Mouse (Mus musculus): ENCODE results near the gene Gpr4. TPM values are rescaled to one million over a fixed set of nuclear protein-coding genes. Genes with fewer than 3 reads are reported as not detected.

Gene Gpr4
- total RNA-seq, 2 experiments from 2014 or later: 4.5 to 4.8 TPM

DNA sequence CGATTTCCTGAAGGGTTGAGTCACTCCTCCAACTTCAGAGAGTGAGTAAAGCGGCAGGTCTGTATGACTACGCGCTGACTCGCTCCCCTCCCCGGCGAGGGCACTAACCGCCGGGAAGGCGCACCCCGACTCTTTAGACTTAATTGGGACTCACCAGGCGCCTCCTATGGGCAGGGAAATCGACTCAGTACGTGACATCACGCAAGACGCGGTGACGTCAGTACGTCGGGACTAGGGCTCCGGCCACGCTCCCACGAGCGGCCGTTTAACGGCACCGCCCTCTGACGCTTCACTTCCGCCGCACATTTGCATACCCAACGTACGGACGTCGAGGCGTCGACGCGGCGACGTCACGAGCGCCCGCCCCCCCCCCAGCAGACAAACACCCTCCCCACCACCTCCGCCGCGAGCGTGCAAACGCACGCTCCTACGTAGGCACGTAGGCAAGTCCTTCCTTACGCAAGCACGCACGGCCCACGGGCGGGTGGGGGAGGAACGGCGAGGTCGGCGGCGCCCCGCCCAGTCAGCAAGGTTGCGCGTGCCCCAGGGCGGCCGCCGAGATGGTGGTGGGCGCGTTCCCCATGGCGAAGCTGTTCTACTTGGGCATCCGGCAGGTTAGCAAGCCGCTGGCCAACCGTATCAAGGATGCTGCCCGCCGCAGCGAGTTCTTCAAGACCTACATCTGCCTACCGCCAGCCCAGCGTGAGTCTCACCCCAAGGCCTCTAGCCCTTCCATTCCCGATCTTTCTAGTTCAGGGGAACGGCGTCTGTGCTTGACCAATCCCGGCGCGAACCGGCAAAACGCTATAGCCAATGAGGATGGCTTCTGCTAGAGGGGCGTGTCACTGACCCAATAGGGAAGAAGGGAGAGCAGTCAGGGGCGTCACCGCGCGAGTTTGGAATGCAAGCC, 15.8 kb downstream of the Gpr4 start, which contains the start of gene Opa3:
Gene Opa3 (plus strand): TSS at position 452 of the 910 bp plus-strand sequence.
- peak; percentile 85 to 96 for DNase-seq (ENCODE audit: low spot score in 2 of 2)

DNA sequence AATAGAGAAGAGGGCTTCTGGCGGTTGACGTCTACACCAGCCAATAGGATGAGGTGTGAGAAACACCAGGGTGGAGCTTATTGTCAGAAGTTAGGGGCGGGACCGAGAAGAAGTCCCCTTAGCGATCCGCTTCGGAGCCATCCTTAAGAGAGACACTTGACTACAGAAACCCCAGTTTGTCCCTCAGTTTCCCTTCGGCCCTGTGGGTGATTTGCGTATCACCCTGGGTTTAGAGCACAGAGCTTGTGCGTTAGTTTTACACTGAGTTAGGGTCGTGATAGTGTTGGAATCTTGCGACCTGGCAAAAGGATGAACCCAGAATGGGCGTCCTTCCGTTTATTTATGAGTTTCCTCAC, 16.4 kb downstream of the Gpr4 start:
- no peak for DNase-seq (ENCODE audit: low spot score in 2 of 2)

DNA sequence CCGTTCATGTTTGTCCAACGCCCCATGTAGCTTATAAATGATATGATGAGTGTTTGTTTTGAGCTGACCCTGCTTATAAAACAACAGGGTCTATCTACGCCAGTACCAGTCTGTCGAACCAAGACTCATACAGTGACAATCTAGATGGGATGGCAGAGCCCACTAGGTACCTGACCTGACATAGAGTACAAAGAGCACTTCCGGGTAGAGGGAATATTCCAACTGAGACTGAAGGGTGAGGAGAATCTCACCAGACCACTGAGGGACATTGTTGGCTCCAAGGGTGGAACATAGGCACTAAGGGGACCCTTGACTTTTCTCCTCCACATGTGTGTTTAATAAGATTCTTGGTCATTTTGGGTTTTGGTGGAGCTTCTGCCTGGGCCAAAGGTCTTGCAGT, 17.1 kb downstream of the Gpr4 start:
- DNase-seq (ENCODE audit: low spot score in 2 of 2): no peak

DNA sequence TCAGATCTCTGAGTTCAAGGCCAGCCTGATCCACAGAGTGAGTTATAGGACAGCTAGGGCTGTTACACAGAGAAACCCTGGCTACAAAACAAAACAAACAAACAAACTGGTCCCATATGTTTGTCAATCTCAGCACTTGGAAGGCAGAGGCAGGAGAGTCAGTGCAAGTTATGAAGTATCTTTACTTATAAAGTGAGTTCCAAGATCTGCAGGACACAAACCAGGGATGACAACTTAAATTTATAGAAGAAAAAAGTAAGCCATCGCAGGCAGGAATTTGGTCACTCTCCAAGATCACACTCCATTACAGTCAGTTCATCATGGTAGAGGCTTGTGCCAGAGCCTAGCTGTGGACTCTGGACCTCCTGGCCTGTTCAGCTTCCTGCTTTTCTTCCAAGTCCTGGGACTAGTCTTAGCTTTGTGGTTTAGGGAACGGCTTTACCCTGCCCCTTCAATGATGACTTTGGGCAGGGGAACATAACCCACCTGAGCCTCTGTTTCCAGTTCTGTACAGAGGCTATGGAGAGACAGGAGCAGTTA, 17.8 kb downstream of the Gpr4 start:
- DNase-seq (ENCODE audit: low spot score in 2 of 2): no peak

DNA sequence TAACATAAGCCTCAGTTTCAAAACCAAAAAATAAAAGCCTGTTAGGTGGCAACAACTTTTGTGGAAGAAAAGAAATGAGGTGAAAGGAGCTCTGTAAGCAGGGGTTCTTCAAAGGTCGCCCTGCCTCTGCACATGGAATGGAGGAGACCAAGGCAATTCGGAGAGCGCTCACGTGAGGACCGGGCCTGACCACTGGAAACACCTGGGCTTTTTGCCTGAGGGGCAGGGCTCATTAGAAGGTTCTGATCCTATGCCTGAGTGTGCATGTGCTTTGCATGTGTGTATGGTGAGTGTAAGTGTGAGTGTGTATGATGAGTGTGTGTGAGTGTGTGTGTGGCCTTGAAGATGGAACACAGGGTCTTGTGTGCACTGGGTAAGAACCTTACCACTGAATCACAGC, 18.6 kb downstream of the Gpr4 start:
- no peak for DNase-seq (ENCODE audit: low spot score in 2 of 2)

DNA sequence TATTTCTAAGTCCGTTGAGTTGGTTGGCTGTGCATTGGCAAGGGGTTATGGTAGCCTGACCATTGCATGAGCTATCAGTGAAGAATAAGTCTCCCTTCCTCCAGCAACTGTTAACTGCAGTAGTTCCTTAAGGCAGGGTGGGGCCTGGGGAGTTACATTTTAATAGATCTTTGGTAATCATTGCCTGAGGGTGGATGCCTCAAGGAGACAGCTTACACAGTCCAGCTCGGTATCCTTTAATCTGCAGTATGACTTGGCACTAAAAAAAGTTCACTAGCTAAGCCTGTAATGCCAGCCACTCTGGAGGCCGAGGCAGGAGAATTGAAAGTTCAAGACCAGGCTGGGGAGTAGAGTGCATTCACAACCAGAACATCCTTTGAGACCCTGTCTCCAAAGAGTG, 19.5 kb downstream of the Gpr4 start:
- DNase-seq (ENCODE audit: low spot score in 2 of 2): no peak

DNA sequence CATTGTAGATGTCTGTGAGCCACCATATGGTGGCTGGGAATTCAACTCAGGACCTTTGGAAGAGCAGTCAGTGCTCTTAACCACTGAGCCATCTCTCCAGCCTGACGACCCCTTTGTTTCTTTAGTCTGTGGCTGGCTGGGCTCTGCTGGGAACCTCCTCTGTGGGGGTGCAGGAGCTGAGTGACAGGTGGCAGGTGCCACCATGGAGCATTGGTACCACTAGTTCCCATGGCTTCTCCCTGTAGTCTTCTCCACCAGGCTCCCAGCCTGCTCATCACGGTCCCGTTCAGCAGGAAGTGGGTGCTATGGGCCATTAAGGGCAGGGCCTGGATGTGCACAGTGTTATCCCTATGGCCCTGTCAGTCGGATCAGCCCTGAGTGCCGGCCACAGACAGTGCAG, 22.3 kb downstream of the Gpr4 start:
- DNase-seq (ENCODE audit: low spot score in 2 of 2): no peak

DNA sequence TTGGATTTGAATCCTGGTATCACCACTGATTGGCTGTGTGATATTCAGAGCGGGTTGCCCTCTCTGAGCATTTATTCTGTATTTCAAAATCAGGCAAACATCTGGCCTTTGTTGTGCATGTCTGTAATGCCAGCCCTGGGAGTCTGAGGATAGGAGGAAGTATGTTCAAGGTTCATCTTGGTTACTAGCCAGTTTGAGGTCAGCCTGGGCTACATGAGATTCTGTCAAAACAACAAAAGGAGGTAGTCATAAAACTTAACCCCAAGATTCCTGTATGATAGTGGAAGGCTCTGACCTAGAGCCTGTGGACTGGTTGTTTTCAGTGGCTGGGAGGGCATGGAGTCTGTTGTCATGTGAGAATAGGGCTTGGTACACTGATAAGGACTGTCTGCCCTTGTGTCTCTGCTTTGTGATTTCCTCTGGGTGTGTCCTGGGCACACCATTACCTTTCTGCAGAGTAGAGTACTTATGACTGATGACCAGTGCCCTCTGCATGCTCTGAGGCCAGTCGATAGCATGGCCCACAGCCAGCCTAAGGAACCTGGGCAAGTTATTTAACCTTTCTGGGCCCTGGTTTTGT, 22.8 kb downstream of the Gpr4 start:
- DNase-seq (ENCODE audit: low spot score in 2 of 2): no peak

DNA sequence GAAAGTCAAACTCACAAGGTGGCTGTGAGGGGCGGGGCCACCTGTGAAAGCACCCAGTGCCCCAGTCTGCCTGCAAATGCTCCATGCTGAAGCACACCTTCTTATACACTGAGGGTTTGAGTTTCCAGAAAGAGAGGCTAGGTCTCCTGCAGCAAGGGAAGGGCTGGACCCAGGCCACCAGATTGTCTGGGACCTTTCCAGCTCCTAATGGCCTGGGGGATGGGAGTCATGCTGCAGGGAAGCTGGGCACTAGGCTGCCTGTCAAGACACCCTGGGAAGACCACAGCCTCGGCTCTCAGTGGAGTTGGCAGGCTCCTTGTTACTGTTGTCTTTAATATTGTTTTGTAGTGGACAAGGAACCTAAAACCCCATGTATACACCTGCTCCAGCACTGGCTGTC, 24.1 kb downstream of the Gpr4 start:
- DNase-seq (ENCODE audit: low spot score in 2 of 2): no peak

DNA sequence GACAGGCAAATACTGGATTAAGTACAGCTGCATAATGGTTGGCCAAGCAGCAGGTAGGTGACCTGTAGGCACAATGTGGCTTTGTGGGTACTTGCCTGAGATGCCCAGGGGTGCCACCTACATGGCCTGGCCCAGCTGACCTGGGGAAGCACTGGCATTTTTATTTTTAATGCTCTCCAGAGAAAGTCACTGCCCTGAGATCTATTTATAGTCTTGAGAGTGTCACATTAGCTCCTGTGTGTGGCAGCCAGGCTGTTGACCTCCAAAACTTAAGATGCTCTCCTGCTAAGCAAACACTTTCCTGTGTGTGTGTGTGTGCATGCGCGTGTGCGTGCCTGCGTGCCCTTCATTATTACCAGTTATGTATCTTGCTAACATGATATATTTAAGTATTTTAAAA, 26.0 kb downstream of the Gpr4 start:
- DNase-seq (ENCODE audit: low spot score in 2 of 2): no peak

DNA sequence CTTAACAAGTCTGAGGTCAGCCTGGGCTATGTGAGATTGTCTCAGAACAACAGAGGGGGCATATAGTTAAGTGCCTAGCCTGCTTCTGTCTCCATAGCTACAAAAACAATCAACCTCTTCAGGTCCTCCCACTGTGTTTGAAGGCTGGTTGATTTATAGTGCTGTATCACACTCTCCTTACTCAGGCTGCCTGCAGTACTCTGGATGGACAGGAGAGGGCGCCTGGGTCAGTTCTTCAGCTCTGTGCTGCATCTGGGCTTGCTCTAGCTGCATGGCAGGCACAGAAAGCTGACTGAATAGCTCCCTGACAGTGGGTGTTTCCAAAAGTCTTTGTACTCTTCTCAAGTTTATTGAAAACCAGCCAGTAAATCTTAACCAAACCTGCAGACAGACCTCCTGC, 27.1 kb downstream of the Gpr4 start:
- peak; percentile 63 to 83 for DNase-seq (ENCODE audit: low spot score in 2 of 2)

DNA sequence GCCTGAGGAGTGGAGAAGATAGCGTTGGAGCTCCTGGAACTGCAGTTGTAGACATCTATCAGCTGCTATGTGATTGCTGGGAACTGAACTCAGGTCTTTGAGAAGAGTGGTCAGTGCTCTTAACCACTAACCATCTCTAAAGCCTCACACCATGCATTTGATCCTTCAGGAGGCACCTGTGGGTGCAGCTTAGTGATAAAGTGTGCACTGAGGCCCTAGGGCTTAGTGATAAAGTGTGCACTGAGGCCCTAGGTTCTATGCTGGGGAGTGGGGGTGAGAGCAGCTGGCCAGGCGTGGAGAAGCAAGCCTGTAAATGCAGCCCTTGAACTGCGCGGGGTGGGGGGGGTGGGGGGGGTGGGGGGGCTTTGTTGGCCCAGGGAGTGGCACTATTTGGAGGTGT, 27.6 kb downstream of the Gpr4 start:
- DNase-seq (ENCODE audit: low spot score in 2 of 2): no peak

DNA sequence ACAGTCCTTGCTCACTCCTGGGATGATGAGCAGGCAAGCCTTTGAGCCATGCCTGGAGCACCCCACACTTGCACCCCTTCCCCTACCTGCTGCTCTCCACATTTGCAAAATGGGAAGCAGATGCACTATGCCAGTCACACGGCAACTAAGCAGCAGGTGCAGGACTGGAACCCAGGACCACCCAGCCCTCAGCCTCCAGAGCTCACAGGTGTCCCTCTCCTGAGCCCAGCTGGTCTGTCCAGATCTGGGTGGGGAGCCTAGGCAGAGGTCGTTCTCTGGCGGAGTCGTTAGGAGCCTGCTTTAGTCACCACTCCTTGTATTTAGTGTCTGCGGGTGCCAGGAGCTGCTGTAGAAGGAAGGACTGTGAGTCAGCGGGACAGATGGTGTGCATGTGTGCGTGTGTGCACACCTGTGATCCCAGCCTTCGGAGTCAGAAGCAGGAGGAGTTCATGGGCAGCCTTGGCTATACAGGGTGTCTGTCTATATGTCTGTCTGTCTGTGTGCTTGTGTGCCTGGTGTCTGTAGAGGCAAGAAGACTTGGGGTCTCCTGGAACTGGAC, 28.6 kb downstream of the Gpr4 start:
- no peak for DNase-seq (ENCODE audit: low spot score in 2 of 2)

DNA sequence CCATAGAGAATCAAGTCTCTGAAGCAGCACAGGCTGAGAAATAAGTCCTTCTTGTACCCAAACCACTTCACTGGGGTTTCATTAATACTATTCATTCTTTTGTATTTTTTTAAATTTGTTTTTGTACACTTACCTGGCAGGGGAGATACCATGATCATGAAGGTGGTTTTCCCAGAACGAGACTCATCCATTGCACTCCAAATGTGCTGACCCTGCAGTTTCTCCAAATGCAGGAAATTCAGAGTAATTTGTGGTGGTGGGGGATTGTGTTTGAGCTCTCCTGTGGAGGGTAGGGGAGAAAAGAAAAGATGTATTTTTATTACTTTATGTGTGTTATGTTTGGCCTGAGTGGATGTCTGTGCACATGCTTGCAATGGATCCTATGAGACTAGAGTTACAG, 29.7 kb downstream of the Gpr4 start:
- DNase-seq (ENCODE audit: low spot score in 2 of 2): no peak

DNA sequence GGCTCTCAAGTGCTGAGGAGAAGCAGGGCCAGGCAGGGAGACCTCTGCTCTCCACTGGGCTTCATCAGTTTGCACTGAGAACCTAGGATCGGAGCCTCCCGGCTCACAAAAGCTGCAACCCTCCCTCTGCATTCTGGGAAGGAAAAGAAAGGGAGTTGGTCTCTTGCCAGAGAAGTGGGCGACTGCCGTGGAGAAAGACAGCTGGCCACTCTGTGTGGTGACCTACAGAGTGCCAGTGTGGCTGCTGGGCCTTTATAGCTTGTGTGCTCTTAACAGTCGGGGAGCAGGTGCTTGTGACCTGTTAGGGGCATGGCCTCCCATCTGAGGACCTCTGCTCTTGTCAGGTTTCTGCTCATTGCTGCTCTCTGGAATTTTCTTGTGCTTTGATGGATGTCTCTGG, 31.5 kb downstream of the Gpr4 start:
- no peak for DNase-seq (ENCODE audit: low spot score in 2 of 2)

DNA sequence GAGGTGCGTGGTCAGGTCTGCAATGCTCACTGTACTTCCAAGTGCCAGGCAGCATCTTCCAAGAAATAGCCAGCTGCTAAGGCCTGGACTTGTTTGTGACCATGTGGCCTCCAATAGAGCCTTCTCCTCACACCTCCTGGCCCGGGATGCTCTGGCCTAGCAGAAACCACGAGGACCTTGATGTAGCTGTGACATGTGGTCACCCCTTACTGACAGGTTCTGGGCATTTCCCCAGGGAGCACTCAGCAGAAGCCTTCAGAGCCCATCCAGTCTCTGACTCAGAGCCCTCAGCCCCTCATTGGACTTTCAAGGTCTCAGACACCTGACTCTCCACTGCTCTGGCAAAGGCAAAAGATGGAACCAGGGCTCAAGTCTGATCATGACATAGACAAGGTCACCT, 32.7 kb downstream of the Gpr4 start:
- DNase-seq (ENCODE audit: low spot score in 2 of 2): no peak

DNA sequence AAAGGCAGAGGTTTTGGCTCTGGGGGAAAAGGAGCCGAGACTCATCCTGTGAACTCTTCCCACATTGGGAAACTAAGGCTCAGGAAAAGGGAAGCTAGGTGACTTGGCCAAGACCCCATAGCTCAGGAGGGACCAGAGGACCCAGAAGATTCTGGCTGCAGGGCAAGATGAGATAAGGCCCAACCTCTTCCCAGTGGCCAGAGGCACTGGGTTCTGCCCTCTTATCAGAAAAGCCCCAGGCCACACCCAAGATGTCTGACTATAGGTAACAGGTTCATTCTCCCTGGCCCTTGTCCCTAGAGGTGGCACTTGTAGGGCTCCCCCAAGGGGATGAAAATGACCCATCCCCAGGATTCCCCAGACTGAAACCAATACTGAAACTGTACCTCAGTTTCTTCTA, 34.5 kb downstream of the Gpr4 start:
- DNase-seq (ENCODE audit: low spot score in 2 of 2): no peak

DNA sequence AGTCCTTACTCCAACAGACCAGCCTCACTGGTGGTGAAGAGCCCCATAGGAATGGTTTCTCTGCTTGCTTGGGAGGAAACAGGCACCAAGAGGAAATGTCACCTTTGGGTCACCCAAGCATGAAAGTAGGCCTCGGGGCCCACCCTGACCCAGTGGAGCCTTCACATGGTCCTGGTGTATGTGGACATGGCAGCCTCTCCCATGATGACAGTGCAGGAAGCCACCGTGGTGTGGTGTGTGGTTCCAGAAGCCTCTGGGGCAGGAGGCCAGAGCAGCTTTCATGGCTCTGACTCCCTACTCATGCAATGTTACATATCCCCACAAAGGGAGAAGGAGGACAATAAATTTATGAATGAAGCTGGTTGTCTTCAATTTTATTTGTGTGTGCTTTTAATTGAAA, 35.2 kb downstream of the Gpr4 start:
- DNase-seq (ENCODE audit: low spot score in 2 of 2): no peak

DNA sequence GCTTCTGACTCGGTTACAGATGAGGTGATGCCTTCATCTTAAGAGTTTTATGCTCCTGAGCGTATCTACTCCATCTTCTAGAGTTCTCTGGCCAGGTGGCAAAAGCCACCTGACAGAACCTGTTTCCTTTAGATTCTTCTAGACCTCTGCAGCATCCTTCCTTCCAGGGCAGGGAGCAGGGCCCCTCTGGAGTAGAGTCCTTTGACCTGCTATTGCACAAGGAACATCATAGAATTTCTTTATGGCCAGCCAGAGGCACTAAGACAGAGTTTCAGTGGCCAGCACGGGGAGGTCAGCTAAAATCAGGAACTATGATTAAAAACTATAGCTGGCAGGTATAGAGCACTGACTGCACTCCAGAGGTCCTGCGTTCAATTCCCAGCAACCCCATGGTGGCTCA, 39.7 kb downstream of the Gpr4 start:
- no peak for DNase-seq (ENCODE audit: low spot score in 2 of 2)

DNA sequence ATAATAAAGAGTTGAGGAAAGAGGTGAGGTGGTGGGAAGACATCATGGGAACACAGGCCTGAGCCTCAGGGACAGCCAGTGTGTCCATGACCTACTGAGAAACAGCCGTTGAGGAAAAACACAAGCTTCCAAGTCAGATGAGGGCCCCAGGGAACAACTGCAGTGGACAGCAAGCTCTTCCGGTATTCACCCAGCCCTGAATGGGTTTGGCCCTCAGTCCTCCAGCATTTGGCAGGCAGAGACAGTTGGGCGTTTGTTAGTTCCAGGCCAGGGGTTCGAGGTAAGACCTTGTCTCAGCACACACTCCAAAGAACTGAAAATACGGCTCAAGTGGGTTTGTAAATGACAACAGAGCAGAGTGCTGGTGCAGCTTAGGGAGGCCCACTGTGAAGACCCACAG, 41.1 kb downstream of the Gpr4 start:
- DNase-seq (ENCODE audit: low spot score in 2 of 2): no peak

DNA sequence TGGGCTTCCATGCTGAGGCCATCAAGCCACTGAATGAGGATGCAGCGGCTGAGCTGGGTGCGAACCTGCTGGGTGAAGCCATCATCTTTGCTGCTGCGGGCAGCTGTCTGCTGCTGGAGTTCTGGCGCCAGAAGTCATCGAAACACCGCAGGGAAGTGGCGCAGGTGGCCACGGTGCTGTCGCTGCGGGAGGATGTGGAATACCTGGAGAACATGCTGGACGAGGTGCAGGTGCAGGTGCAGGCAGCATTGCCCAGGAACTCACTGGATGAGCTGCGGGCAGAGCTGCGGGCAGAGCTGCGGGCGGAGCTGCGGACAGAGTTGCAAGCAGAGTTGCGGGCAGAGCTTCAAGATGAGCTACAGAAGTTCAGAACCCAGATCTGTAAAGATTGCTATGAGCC, 43.1 kb downstream of the Gpr4 start:
- no peak for DNase-seq (ENCODE audit: low spot score in 2 of 2)

DNA sequence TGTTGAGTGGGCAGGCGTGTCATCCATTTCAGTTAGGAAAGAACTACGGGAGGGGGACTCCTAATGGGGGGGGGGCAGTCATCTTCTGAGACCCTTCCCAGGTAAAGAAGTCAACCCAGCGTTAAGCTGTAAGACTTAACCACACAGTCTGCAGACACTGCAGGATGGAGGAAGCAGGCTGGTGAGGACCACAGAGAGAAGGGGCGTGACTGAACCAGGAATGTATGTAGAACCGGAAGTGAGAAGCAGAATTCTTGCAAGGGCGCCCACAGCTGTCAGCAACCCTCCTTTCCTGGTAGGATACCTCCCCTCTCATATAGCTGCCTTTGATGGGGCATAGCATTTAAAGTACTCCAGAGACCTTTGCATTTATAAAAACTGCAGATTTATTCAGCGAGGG, 44.2 kb downstream of the Gpr4 start:
- no peak for DNase-seq (ENCODE audit: low spot score in 2 of 2)

Measured in adrenal gland, postnatal 4 days (tissue).